Mouse (Mus musculus) liver, adult 2 months (tissue): ENCODE measurements at regions not wholly inside any gene's neighbourhood (a gene's known extent, or its start where the extent isn't known, plus 50 kb on each side); places are given as distances from the start of the nearest gene placed in this dataset.

ENCODE experiments used
- CTCF ChIP-seq: fragments of 200-500 bp; IDR thresholded peaks from 2 replicates; pipeline ENCODE4 v1.5.1; 2011; ENCODE audit warnings: low read depth, low read length, control low read depth
- POLR2A ChIP-seq: fragments of 200-500 bp; IDR thresholded peaks from 2 replicates; pipeline ENCODE4 v1.6.1; 2011; ENCODE audit warnings: low read length, control low read depth; ENCODE audit not compliant: insufficient read depth; ENCODE audit errors: extremely low read depth

- no peak for TF ChIP-seq CTCF
- no peak for TF ChIP-seq POLR2A
Observed at GRCm38 (mm10) chr16:92958146-92958545, 132.2 kb upstream of the Runx1 start.
